Mouse (Mus musculus) liver, embryonic 16.5 days (tissue): Measurements from ENCODE around the gene Vac14. TPM values are rescaled to one million over a fixed set of nuclear protein-coding genes. Genes with fewer than 3 reads are reported as not detected.

ENCODE experiments used
- ATAC-seq: fragments of 200-750 bp; cut with Nextera tagmentation; 2 replicates; pipeline ENCODE4 v1.8.0; 2017; ENCODE audit warnings: low read depth, mild to moderate bottlenecking, moderate number of reproducible peaks, moderate library complexity
- H3K27ac ChIP-seq: fragments of 300-500 bp; sonication (generic); 2 replicates; pipeline ENCODE4 v1.5.1; 2014; ENCODE audit warnings: mild to moderate bottlenecking, low read length
- H3K27me3 ChIP-seq: fragments of 300-500 bp; sonication (generic); 2 replicates; pipeline ENCODE4 v1.6.1; 2014; ENCODE audit warnings: low read depth, low read length, mixed read lengths; ENCODE audit not compliant: control insufficient read depth, insufficient read depth
- H3K36me3 ChIP-seq: fragments of 300-500 bp; sonication (generic); 2 replicates; pipeline ENCODE4 v1.6.1; 2014; ENCODE audit warnings: mild to moderate bottlenecking; ENCODE audit not compliant: control insufficient read depth, insufficient read depth
- H3K4me1 ChIP-seq: fragments of 300-500 bp; sonication (generic); 2 replicates; pipeline ENCODE4 v1.6.1; 2014; ENCODE audit warnings: low read depth, low read length, mixed read lengths; ENCODE audit not compliant: control insufficient read depth
- H3K4me2 ChIP-seq: fragments of 300-500 bp; sonication (generic); 2 replicates; pipeline ENCODE4 v1.6.1; 2014; ENCODE audit warnings: low read depth, low read length, mixed read lengths
- H3K4me3 ChIP-seq: fragments of 300-500 bp; sonication (generic); 2 replicates; pipeline ENCODE4 v1.5.1; 2014; ENCODE audit warnings: low read depth, mild to moderate bottlenecking, low read length
- H3K9ac ChIP-seq: fragments of 300-500 bp; sonication (generic); 2 replicates; pipeline ENCODE4 v1.6.1; 2014; ENCODE audit warnings: low read depth, low read length
- H3K9me3 ChIP-seq: fragments of 300-500 bp; sonication (generic); replicated peaks from 2 replicates; pipeline ENCODE4 v1.6.1; 2016; ENCODE audit warnings: low read length; ENCODE audit not compliant: control insufficient read depth
- WGBS: fragments of 180-500 bp; shearing (Covaris S2); extraction: QIAGEN DNeasy Blood & Tissue Kit; methylation state at CpG from one replicate; pipeline ENCODE4 v1.1.7; 2014; ENCODE audit not compliant: insufficient replicate concordance; 5-methylcytosine and 5-hydroxymethylcytosine counted together
- polyA plus RNA-seq: library from polyadenylated mRNA; unstranded; fragments of >200 nt; fragmentation: Nextera tagmentation; extraction: Ambion mirVana; gene quantifications from 2 replicates; pipeline ENCODE4 v1.2.1, GENCODE M21; 2015

Vac14 gene
- polyA plus RNA-seq, 1 experiment from 2014 or later = 9.2 TPM

DNA sequence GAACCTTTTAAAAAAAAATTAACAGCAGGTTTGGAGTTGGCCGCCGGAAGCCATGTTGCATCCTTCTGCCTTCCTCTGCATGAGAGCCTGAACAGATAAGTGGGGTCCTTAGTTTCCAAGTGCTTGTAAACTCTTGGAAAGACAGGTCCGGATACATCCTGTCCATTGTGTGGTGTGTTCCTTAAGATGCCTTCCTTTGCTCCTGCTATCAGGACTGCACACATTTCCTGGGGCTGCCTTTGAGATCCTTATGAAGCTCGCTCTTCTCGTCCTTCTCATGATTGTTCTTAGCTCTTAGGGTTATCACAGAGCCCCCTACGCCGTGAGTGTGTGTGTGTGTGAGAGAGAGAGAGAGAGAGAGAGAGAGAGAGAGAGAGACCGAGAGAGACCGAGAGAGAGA is 71.6 kb downstream of the Vac14 start:
- peak; percentile 66 for ATAC-seq
- H3K9me3 ChIP-seq = no peaks in the 10 kb centered on the region
- H3K4me3 ChIP-seq = no peak overlapping the region
- H3K27me3 ChIP-seq = no peaks in the 10 kb centered on the region
- no peak overlapping the region for H3K27ac ChIP-seq
- no peak overlapping the region for H3K4me2 ChIP-seq
- no peaks in the 10 kb centered on the region for H3K4me1 ChIP-seq
- H3K36me3 ChIP-seq = no peaks in the 10 kb centered on the region; the same call in 1 of the 2 replicates
- WGBS = 45% methylated on average over 9 of the region's 9 CpGs
- H3K9ac ChIP-seq = no peak overlapping the region

DNA sequence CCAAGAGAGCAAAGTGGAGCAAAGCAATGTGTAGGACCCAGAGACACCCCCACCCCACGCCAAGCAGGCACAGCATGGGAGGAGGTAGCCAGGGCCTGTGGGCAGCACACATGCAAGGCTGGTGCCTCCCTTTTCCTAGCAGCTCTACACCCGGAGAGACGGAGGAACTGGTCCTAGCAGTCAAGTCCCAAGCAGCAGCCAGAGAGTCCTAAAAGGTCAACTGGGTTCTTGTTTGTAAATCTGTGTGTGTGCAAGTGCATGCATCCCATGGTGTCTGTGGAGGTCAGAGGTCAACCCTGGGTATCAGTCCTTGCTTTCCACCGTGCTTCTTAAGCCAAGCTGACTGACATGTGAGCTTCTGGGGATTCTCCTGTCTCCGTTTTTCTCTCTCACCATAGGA is 75.8 kb downstream of the Vac14 start:
- H3K9ac ChIP-seq = no peak overlapping the region
- no peaks in the 10 kb centered on the region for H3K4me1 ChIP-seq
- no peak overlapping the region for H3K4me2 ChIP-seq
- no peak for ATAC-seq
- no peaks in the 10 kb centered on the region for H3K27me3 ChIP-seq
- 64% methylated on average over 5 of the region's 5 CpGs for WGBS
- no peak overlapping the region for H3K4me3 ChIP-seq
- no peak overlapping the region for H3K27ac ChIP-seq
- H3K36me3 ChIP-seq = no peaks in the 10 kb centered on the region
- no peaks in the 10 kb centered on the region for H3K9me3 ChIP-seq

DNA sequence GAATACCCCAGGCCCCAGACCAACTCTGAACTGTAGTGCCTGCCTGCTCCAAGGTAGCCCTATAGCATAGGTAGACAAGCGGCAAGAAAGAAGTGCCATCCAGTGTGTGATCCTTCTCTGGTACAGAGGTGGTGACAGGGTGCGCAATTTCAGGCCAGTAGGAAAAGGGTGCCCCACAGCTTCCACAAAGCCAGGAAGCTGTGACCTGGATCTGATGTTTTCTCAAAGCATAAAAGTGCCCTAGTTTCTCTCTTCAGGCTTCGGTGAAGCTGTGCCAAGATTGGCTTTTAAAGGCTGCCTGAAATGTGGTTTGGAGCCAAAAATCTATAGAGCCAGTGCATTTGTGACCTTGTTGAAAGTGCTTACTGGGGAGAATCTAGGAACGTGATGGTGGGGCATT is 76.4 kb downstream of the Vac14 start:
- no peaks in the 10 kb centered on the region for H3K9me3 ChIP-seq
- 79% methylated on average over 4 of the region's 4 CpGs for WGBS
- H3K27me3 ChIP-seq = no peaks in the 10 kb centered on the region
- H3K4me3 ChIP-seq = no peak overlapping the region
- ATAC-seq = no peak
- no peaks in the 10 kb centered on the region for H3K4me1 ChIP-seq
- H3K27ac ChIP-seq = no peak overlapping the region
- H3K9ac ChIP-seq = no peak overlapping the region
- H3K4me2 ChIP-seq = no peak overlapping the region
- no peaks in the 10 kb centered on the region for H3K36me3 ChIP-seq

DNA sequence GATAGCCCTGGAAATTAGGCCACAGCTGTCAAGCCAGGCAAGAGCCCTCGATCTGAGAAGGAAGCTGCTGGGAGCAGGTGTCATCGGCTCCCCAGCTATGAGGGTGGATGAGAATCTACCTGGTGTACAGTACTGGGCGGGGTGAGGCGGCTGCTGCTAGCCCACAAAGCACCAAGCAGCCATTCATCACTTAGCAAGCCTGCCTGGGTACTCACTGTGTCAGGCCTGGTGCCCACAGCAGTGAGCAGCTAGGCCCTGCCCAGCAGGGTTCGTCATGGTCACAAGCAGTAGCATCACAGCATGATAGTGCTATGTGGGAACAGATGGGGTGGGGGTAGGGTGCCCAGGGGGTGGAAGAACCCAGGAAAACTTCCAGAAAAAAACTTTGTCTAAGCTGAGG is 77.0 kb downstream of the Vac14 start:
- Histone ChIP-seq H3K4me3 (no peak overlapping the region), H3K27me3 (no peaks in the 10 kb centered on the region), H3K36me3 (no peaks in the 10 kb centered on the region), H3K27ac (no peak overlapping the region), H3K9ac (no peak overlapping the region), H3K9me3 (no peaks in the 10 kb centered on the region), H3K4me1 (no peaks in the 10 kb centered on the region), H3K4me2 (no peak overlapping the region)
- ATAC-seq = no peak
- 74% methylated on average over 5 of the region's 5 CpGs for WGBS

DNA sequence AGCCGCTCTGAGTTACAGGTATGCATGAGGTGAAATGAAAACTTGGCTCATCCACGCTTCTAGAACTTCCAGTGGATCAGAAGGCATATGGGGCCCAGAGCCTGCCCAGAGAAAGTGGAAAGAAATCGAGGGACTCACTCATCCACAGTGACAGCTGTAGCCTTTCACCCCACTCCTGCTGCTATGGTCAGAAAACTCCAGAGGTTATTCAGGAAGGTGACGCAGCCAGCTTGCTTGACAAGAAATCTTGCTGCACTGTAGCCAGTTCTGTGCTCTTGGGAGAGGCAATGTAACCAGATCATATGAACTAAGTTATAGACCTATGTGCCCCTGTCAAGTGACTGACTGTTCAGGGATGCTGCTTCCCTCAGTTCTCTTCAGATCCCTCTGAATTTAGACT is 77.7 kb downstream of the Vac14 start:
- Histone ChIP-seq H3K9me3 (no peaks in the 10 kb centered on the region), H3K4me3 (no peak overlapping the region), H3K4me2 (no peak overlapping the region), H3K27ac (no peak overlapping the region), H3K4me1 (no peaks in the 10 kb centered on the region), H3K9ac (no peak overlapping the region), H3K36me3 (no peaks in the 10 kb centered on the region), H3K27me3 (no peaks in the 10 kb centered on the region)
- 77% methylated on average over 4 of the region's 4 CpGs for WGBS
- no peak for ATAC-seq

DNA sequence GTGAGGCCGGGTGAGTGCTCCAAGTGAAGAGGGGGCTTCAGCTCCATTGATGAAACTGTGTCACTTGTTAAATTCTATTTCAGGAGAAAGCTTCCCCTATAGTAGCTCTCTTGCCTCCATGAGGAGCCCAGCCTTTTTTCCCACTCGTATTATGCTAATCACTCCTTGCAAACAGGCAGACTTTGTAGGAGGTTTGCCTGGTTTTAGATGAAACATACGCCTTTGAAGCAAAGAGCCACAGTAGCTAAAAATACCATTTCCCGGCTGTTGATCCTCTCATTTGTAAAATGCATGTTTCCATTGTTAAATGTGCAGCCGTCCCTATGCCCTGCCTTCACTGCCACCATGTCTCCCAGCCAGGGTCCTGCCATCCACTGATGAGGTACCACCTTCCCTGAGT is 79.2 kb downstream of the Vac14 start:
- Histone ChIP-seq H3K36me3 (no peaks in the 10 kb centered on the region), H3K4me2 (no peak overlapping the region), H3K27me3 (no peaks in the 10 kb centered on the region), H3K9ac (no peak overlapping the region), H3K4me1 (no peaks in the 10 kb centered on the region), H3K27ac (no peak overlapping the region), H3K4me3 (no peak overlapping the region), H3K9me3 (no peaks in the 10 kb centered on the region)
- no peak for ATAC-seq
- WGBS = 66% methylated on average over 5 of the region's 5 CpGs

- H3K9me3 ChIP-seq = no peaks in the 10 kb centered on the region
- no peak overlapping the region for H3K27ac ChIP-seq
- H3K4me2 ChIP-seq = no peak overlapping the region
- no peak overlapping the region for H3K9ac ChIP-seq
- no peaks in the 10 kb centered on the region for H3K36me3 ChIP-seq
- ATAC-seq = no peak
- H3K4me1 ChIP-seq = no peaks in the 10 kb centered on the region
- H3K4me3 ChIP-seq = no peak overlapping the region
- no peaks in the 10 kb centered on the region for H3K27me3 ChIP-seq
- 71% methylated on average over 1 of the region's 1 CpGs for WGBS
Measured at GRCm38 (mm10) chr8:110698098-110698497, 79.7 kb downstream of the Vac14 start.

GRCm38 (mm10) chr8:110699501-110699900 is 81.1 kb downstream of the Vac14 start:
- ATAC-seq = no peak
- WGBS = 79% methylated on average over 7 of the region's 7 CpGs

DNA sequence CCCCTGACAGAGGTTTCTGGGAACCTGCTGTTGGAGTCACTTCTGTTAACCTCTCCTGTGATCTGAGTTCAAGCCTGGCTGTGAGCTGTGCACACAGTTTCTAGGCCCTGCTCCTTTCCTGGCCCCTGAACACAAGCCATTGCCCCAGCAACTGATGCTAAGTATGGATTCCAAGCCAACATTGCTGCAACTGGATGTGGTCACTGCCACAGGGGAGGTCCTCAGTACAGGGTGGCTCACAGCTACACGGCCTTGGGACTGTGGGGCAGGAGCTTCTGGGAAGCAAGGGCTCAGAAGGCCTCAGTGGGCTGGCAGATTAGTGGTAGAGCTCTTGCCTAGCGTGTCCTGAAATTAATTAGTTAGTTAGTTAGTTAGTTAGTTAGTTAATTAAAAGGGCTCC is 82.2 kb downstream of the Vac14 start:
- Histone ChIP-seq H3K27ac (no peak overlapping the region), H3K9ac (no peak overlapping the region), H3K4me3 (no peak overlapping the region), H3K9me3 (no peaks in the 10 kb centered on the region), H3K4me2 (no peak overlapping the region), H3K36me3 (no peaks in the 10 kb centered on the region), H3K4me1 (no peaks in the 10 kb centered on the region), H3K27me3 (no peaks in the 10 kb centered on the region)
- ATAC-seq = no peak
- 76% methylated on average over 2 of the region's 2 CpGs for WGBS

More at GRCm38 (mm10) chr8:110699501-110699900, 81.1 kb downstream of the Vac14 start:
- no peak overlapping the region for H3K4me3 ChIP-seq
- H3K27me3 ChIP-seq = no peaks in the 10 kb centered on the region
- H3K36me3 ChIP-seq = no peaks in the 10 kb centered on the region
- no peak overlapping the region for H3K4me2 ChIP-seq
- no peaks in the 10 kb centered on the region for H3K9me3 ChIP-seq
- no peak overlapping the region for H3K9ac ChIP-seq
- no peak overlapping the region for H3K27ac ChIP-seq
- no peaks in the 10 kb centered on the region for H3K4me1 ChIP-seq
